Mouse (Mus musculus) heart, postnatal 0 days (tissue): ENCODE data around the gene Ipo9. TPM values are rescaled to one million over a fixed set of nuclear protein-coding genes. Genes with fewer than 3 reads are reported as not detected.

ENCODE experiments used
- ATAC-seq: fragments of 200-750 bp; cut with Nextera tagmentation; 2 replicates; pipeline ENCODE4 v1.8.0; 2017; ENCODE audit warnings: low read depth, moderate number of reproducible peaks, moderate library complexity; ENCODE audit not compliant: insufficient read depth
- DNase-seq: peaks from one replicate; pipeline ENCODE4 v3.0.0-alpha.2; 2016; ENCODE audit warnings: low spot score
- H3K27ac ChIP-seq: fragments of 300-500 bp; sonication (generic); 2 replicates; pipeline ENCODE4 v1.5.1; 2014; ENCODE audit warnings: low read depth, mild to moderate bottlenecking
- H3K27me3 ChIP-seq: fragments of 300-500 bp; sonication (generic); 2 replicates; pipeline ENCODE4 v1.6.1; 2014; ENCODE audit warnings: low read length, mixed read lengths; ENCODE audit not compliant: control insufficient read depth, insufficient read depth
- H3K36me3 ChIP-seq: fragments of 300-500 bp; sonication (generic); replicated peaks from 2 replicates; pipeline ENCODE4 v1.6.1; 2014; ENCODE audit warnings: low read length, mixed read lengths; ENCODE audit not compliant: control insufficient read depth, insufficient read depth
- H3K4me1 ChIP-seq: fragments of 300-500 bp; sonication (generic); 2 replicates; pipeline ENCODE4 v1.6.1; 2014; ENCODE audit warnings: antibody characterized with exemption; ENCODE audit not compliant: control insufficient read depth, insufficient read depth
- H3K4me2 ChIP-seq: fragments of 300-500 bp; sonication (generic); 2 replicates; pipeline ENCODE4 v1.6.1; 2014; ENCODE audit warnings: low read depth, mild to moderate bottlenecking, low read length, moderate library complexity
- H3K4me3 ChIP-seq: fragments of 300-500 bp; sonication (generic); 2 replicates; pipeline ENCODE4 v1.5.1; 2014; ENCODE audit warnings: low read depth, low read length
- H3K9ac ChIP-seq: fragments of 300-500 bp; sonication (generic); replicated peaks from 2 replicates; pipeline ENCODE4 v1.6.1; 2014; ENCODE audit warnings: low read depth, low read length, mixed read lengths
- H3K9me3 ChIP-seq: fragments of 300-500 bp; sonication (generic); replicated peaks from 2 replicates; pipeline ENCODE4 v1.6.1; 2016; ENCODE audit warnings: low read length; ENCODE audit not compliant: control insufficient read depth
- CTCF ChIP-seq: IDR thresholded peaks from 2 replicates; pipeline ENCODE4 v1.5.1; 2016; ENCODE audit warnings: antibody characterized with exemption, control low read depth, low read depth
- EP300 ChIP-seq: IDR thresholded peaks from 2 replicates; pipeline ENCODE4 v1.6.1; 2016; ENCODE audit warnings: antibody characterized with exemption, low read depth
- WGBS: fragments of 180-500 bp; shearing (Covaris S2); extraction: QIAGEN DNeasy Blood & Tissue Kit; methylation state at CpG from one replicate; pipeline ENCODE4 v1.1.7; 2014; 5-methylcytosine and 5-hydroxymethylcytosine counted together
- polyA plus RNA-seq: library from polyadenylated mRNA; unstranded; fragments of >200 nt; fragmentation: Nextera tagmentation; extraction: Ambion mirVana; gene quantifications from 2 replicates; pipeline ENCODE4 v1.2.1, GENCODE M21; 2015
- total RNA-seq: library from RNA; depleted of rRNA; stranded (reverse); fragments of >200 nt; gene quantifications from 2 replicates; pipeline ENCODE4 v1.2.3, GENCODE M21; 2014; ENCODE audit warnings: low replicate concordance

Gene Ipo9
- total and polyA plus RNA-seq, 2 experiments from 2014 or later, result 32.3 to 41.0 TPM

DNA sequence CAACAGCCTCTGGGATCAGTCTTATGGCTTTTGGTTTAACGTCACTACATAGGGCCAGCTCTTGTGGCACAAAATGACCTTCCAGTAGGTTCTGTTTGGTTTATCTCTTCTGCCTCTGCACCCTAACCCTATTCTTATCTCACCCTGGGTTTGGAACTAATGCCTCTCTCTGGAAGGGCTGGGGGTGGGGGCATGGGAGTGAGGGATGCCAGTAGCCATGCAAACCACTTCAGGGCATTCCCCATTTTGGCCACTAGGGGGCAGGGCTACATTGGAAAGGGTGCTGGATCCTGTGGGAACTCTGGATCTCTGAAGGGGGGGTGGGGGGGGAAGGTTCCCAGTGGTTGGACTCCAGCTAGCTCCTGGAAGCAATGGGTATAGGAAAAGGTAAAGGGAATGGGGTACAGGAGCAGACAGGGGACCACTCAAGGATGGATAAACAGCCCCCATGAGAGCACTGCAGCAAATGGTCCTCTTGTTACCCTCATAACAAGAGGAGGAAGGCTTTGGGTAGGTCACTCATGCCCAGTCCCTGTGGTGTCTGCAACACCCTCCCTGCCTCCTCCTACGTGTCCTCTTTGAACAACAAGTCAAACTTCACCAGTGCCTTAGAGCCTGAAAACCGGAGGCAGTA lies 30.9 kb upstream of the Ipo9 start:
- DNase-seq (peak; percentile 59), ATAC-seq (peak; percentile 76)
- Histone ChIP-seq H3K9ac (no peak overlapping the region), H3K27ac (0 out of 2 replicates have a peak overlapping the region, but pooled peaks have one; percentile 8), H3K36me3 (peaks cover 78% of the 10 kb centered on the region), H3K4me3 (no peak overlapping the region), H3K9me3 (no peaks in the 10 kb centered on the region), H3K27me3 (no peaks in the 10 kb centered on the region), H3K4me2 (no peak overlapping the region), H3K4me1 (no peaks in the 10 kb centered on the region)
- TF ChIP-seq CTCF (peak; percentile 82), EP300 (no peak)
- WGBS, result 66% methylated on average over 3 of the region's 3 CpGs

- H3K4me2 ChIP-seq, result no peak overlapping the region
- peaks cover 77% of the 10 kb centered on the region for H3K36me3 ChIP-seq
- DNase-seq, result no peak
- no peaks in the 10 kb centered on the region for H3K4me1 ChIP-seq
- no peaks in the 10 kb centered on the region for H3K27me3 ChIP-seq
- 86% methylated on average over 16 of the region's 16 CpGs for WGBS
- H3K27ac ChIP-seq, result no peak overlapping the region
- H3K9ac ChIP-seq, result no peak overlapping the region
- TF ChIP-seq CTCF (no peak), EP300 (no peak)
- H3K9me3 ChIP-seq, result no peaks in the 10 kb centered on the region
- no peak overlapping the region for H3K4me3 ChIP-seq
- ATAC-seq, result no peak
Observed at GRCm38 (mm10) chr1:135460521-135460920, 30.2 kb upstream of the Ipo9 start.

DNA sequence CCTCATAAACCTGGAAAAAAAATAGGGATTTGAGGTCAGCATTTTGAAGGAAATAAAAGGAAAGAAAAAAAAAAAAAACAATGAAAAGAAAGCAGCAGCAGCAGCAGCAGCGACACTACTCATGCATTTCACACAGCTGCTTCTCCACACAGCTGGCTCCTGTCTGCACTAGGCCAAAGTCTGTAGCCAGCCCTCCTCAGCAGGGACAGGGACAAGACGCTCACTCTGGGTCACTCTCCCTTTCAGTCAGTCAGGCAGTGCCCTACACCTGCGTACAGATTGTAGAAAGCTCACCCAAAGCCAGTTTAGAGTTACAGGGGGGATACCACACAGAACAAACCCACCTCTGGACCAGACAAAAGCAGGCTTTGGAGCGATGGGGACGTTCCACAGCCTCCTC lies 27.6 kb upstream of the Ipo9 start:
- H3K4me2 ChIP-seq, result no peak overlapping the region
- H3K36me3 ChIP-seq, result peaks cover 80% of the 10 kb centered on the region
- no peaks in the 10 kb centered on the region for H3K9me3 ChIP-seq
- TF ChIP-seq CTCF (no peak), EP300 (no peak)
- H3K27me3 ChIP-seq, result no peaks in the 10 kb centered on the region
- no peak overlapping the region for H3K27ac ChIP-seq
- no peak for ATAC-seq
- no peak overlapping the region for H3K9ac ChIP-seq
- no peak for DNase-seq
- H3K4me3 ChIP-seq, result no peak overlapping the region
- no peaks in the 10 kb centered on the region for H3K4me1 ChIP-seq
- 85% methylated on average over 5 of the region's 5 CpGs for WGBS

DNA sequence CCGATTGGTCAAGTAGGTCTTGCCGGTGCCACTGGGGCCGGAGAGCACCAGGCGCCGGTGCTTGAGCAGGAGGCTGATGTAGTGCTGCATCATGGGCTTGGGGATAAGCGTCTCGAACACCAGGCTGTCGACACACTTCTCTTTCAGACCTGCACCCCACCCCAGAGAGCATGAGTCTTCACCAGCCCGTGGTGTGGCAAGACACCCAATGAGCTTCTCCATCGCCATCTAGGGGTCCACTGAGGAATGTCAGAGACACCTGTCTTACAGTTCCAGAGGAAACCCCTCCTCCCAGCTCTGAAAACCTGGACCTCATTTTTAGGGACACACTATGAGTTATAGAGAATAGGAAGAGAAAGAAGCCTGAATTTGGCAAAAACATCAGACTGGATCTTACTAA lies 22.0 kb upstream of the Ipo9 start:
- Histone ChIP-seq H3K27me3 (no peaks in the 10 kb centered on the region), H3K4me1 (no peaks in the 10 kb centered on the region), H3K9me3 (no peaks in the 10 kb centered on the region), H3K27ac (no peak overlapping the region), H3K4me2 (no peak overlapping the region), H3K9ac (no peak overlapping the region), H3K36me3 (peaks cover 90% of the 10 kb centered on the region), H3K4me3 (no peak overlapping the region)
- WGBS, result 55% methylated on average over 10 of the region's 10 CpGs
- peak; percentile 41; the same call in 1 of the 2 replicates for ATAC-seq
- no peak for DNase-seq
- TF ChIP-seq EP300, result no peak
- TF ChIP-seq CTCF, result peak; percentile 38

DNA sequence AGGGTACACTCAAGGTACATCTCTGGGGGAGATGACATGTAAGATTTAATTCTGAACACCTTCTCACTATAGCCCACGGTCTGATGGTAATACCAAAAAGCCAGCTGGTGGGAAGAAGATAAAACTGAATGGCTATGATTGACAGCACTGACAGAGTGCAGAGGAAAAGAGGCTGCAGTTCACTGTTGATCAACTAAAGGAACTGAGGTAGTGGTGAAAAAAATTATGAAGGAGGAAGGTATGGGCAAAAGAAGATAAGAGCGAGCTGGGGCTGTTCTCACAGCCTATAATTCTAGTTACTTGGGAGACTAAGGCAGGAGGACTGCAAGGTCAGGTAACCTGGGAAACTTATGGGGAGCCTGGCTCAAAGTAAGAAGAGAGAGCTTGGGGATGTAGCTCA lies 21.1 kb upstream of the Ipo9 start:
- H3K27ac ChIP-seq, result no peak overlapping the region
- no peaks in the 10 kb centered on the region for H3K9me3 ChIP-seq
- DNase-seq (no peak), ATAC-seq (no peak)
- H3K4me1 ChIP-seq, result no peaks in the 10 kb centered on the region
- WGBS, result 73% methylated on average over 2 of the region's 2 CpGs
- H3K36me3 ChIP-seq, result peaks cover 81% of the 10 kb centered on the region
- H3K4me2 ChIP-seq, result no peak overlapping the region
- H3K4me3 ChIP-seq, result no peak overlapping the region
- H3K27me3 ChIP-seq, result no peaks in the 10 kb centered on the region
- TF ChIP-seq CTCF (no peak), EP300 (no peak)
- no peak overlapping the region for H3K9ac ChIP-seq

- Histone ChIP-seq H3K27ac (no peak overlapping the region), H3K27me3 (no peaks in the 10 kb centered on the region), H3K4me3 (no peak overlapping the region), H3K4me2 (no peak overlapping the region), H3K9ac (no peak overlapping the region), H3K9me3 (no peaks in the 10 kb centered on the region), H3K36me3 (peaks cover 79% of the 10 kb centered on the region), H3K4me1 (no peaks in the 10 kb centered on the region)
- 74% methylated on average over 8 of the region's 8 CpGs for WGBS
- DNase-seq, result no peak
- TF ChIP-seq CTCF (no peak), EP300 (no peak)
- ATAC-seq, result no peak
Observed at GRCm38 (mm10) chr1:135449876-135450275, 19.6 kb upstream of the Ipo9 start.
